14 mouse cellular contexts compared by ENCODE assay signal in genomic region chr13:101592355-101592754, GRCm38 (mm10).
"Had no signal": no experiment of that assay in that cellular context is flagged by ENCODE, and none has a peak within 500 bp of the region (broad histone marks: within the 10 kb centered on the region; RNA-seq: fewer than 3 reads in every experiment).

No protein-coding gene starts in this region.

- H3K27me3 ChIP-seq: limb, embryonic 13.5 days; midbrain, embryonic 15.5 days; neural tube, embryonic 13.5 days had no signal

- H3K4me3 ChIP-seq: limb, embryonic 13.5 days; liver, embryonic 15.5 days; midbrain, embryonic 10.5 days; midbrain, embryonic 15.5 days; neural tube, embryonic 13.5 days had no signal

- H3K4me1 ChIP-seq: midbrain, embryonic 15.5 days had no signal

- H3K27ac ChIP-seq: limb, embryonic 13.5 days; liver, embryonic 15.5 days; macrophage; midbrain, embryonic 10.5 days; midbrain, embryonic 15.5 days; neural tube, embryonic 13.5 days; stomach, postnatal 0 days had no signal

- ATAC-seq: lung, postnatal 0 days; midbrain, embryonic 15.5 days had no signal

- H3K36me3 ChIP-seq: limb, embryonic 13.5 days; liver, embryonic 15.5 days; midbrain, embryonic 10.5 days; midbrain, embryonic 15.5 days; neural tube, embryonic 13.5 days had no signal

- DNase-seq: kidney, adult 18-20 months; kidney, postnatal 14 days; left cerebral cortex, postnatal 4 days; lung, adult 2 months; right cerebral cortex, postnatal 14 days; thymus, postnatal 14 days had no signal
